Mouse (Mus musculus) myocyte (in vitro differentiated cells): ENCODE data around the gene Dlg2. TPM values are rescaled to one million over a fixed set of nuclear protein-coding genes. Genes with fewer than 3 reads are reported as not detected.

Source experiments
- H3K27me3 ChIP-seq: one replicate; pipeline ENCODE4 v1.6.1; 2011; ENCODE audit not compliant: control insufficient read depth, insufficient read depth, insufficient read length
- H3K36me3 ChIP-seq: one replicate; pipeline ENCODE4 v1.6.1; 2011; ENCODE audit not compliant: control insufficient read depth, insufficient read depth
- H3K4me2 ChIP-seq: one replicate; pipeline ENCODE4 v1.6.1; 2011; ENCODE audit warnings: low read depth, control low read depth
- H3K4me3 ChIP-seq: one replicate; pipeline ENCODE4 v1.5.1; 2011; ENCODE audit warnings: mild to moderate bottlenecking, control low read depth, moderate library complexity
- H3K79me2 ChIP-seq: one replicate; pipeline ENCODE4 v1.6.1; 2011; ENCODE audit not compliant: control insufficient read depth, insufficient read depth
- H3ac ChIP-seq: one replicate; pipeline ENCODE4 v1.6.1; 2011; ENCODE audit not compliant: control insufficient read depth, insufficient read length
- CEBPB ChIP-seq: IDR thresholded peaks from 2 replicates; pipeline ENCODE4 v1.6.1; 2011; ENCODE audit warnings: mild to moderate bottlenecking, moderate library complexity; ENCODE audit not compliant: poor library complexity, insufficient read depth, severe bottlenecking
- E2F4 ChIP-seq: IDR thresholded peaks from one replicate; pipeline ENCODE4 v1.6.1; 2011; ENCODE audit warnings: mild to moderate bottlenecking, control low read depth, moderate library complexity; ENCODE audit not compliant: insufficient read depth
- MAX ChIP-seq: IDR thresholded peaks from one replicate; pipeline ENCODE4 v1.6.1; 2011; ENCODE audit warnings: low read depth, mild to moderate bottlenecking, control low read depth
- MYOD1 ChIP-seq, 3 experiments: IDR thresholded peaks; one replicate each; pipeline ENCODE4 v1.6.1; 2011; ENCODE audit warnings: control low read depth in 2 of 3, low read depth in 2 of 3, mild to moderate bottlenecking in 2 of 3, moderate library complexity in 1 of 3; ENCODE audit not compliant: insufficient read length in 2 of 3, control insufficient read depth in 1 of 3
- MYOG ChIP-seq, 3 experiments: IDR thresholded peaks; one replicate each; pipeline ENCODE4 v1.6.1; 2011; ENCODE audit warnings: control low read depth in 2 of 3, low read depth in 2 of 3, mild to moderate bottlenecking in 2 of 3; ENCODE audit not compliant: insufficient read length in 2 of 3, control insufficient read depth in 1 of 3, insufficient read depth in 1 of 3
- POLR2A ChIP-seq: IDR thresholded peaks from one replicate; pipeline ENCODE4 v1.6.1; 2011; ENCODE audit warnings: low read depth, mild to moderate bottlenecking, control low read depth, moderate library complexity; ENCODE audit not compliant: insufficient read length
- POLR2AphosphoS2 ChIP-seq: IDR thresholded peaks from one replicate; pipeline ENCODE4 v1.6.1; 2011; ENCODE audit warnings: low read depth, control low read depth; ENCODE audit not compliant: insufficient read length
- REST ChIP-seq: IDR thresholded peaks from one replicate; pipeline ENCODE4 v1.6.1; 2011; ENCODE audit warnings: mild to moderate bottlenecking, control low read depth, moderate library complexity; ENCODE audit not compliant: insufficient read depth, insufficient read length
- SRF ChIP-seq: IDR thresholded peaks from one replicate; pipeline ENCODE4 v1.6.1; 2011; ENCODE audit warnings: low read depth; ENCODE audit not compliant: control insufficient read depth, insufficient read length
- TCF12 ChIP-seq: IDR thresholded peaks from one replicate; pipeline ENCODE4 v1.6.1; 2011; ENCODE audit warnings: mild to moderate bottlenecking, control low read depth; ENCODE audit not compliant: poor library complexity, insufficient read depth, severe bottlenecking
- TCF3 ChIP-seq: IDR thresholded peaks from one replicate; pipeline ENCODE4 v1.6.1; 2011; ENCODE audit warnings: low read depth, control low read depth; ENCODE audit not compliant: insufficient read length
- USF1 ChIP-seq: IDR thresholded peaks from one replicate; pipeline ENCODE4 v1.6.1; 2011; ENCODE audit warnings: low read depth, mild to moderate bottlenecking, control low read depth, moderate library complexity
- polyA plus RNA-seq: library from polyadenylated mRNA; unstranded; fragments of >200 nt; fragmentation: generic; extraction: Trizol; gene quantifications from one replicate; pipeline ENCODE4 v1.2.1, GENCODE M21; 2012; ENCODE audit warnings: missing spikeins

Gene Dlg2
- polyA plus RNA-seq, 1 experiment = 0.65 TPM

DNA sequence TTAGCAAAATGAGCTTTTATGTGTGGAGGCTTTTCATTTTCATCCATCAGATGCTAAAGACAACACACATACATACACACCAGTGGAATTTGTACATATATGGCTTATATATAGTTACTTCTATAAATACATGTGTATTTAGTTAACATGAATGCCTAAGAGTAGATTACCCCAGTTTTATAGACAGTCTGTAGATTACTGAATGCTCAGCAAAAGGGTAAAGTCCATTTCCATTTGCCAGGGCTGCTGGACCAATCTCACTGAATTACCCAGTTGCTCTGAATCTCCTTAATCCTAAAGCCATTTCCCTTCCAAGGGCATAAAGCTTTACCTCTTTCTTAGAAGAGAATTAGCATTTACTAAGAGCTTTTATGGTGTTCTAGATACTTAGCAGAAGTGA lies 1744.1 kb downstream of the Dlg2 start:
- TF ChIP-seq TCF3 (no peak), CEBPB (no peak), REST (no peak), USF1 (no peak), POLR2AphosphoS2 (no peak), POLR2A (no peak), MYOG (IDR thresholded peaks at IDR 0.05; ENCODE audit: control insufficient read depth in 1 of 3, insufficient read depth in 1 of 3, insufficient read length in 2 of 3, low read depth in 2 of 3) (no peak), MYOD1 (IDR thresholded peaks at IDR 0.05; ENCODE audit: control insufficient read depth in 1 of 3, insufficient read length in 2 of 3, low read depth in 2 of 3) (no peak), SRF (no peak), TCF12 (no peak), MAX (no peak), E2F4 (no peak)
- H3K4me2 ChIP-seq = no peak overlapping the region
- H3K4me3 ChIP-seq = no peak overlapping the region
- no peaks in the 10 kb centered on the region for H3K79me2 ChIP-seq
- H3K27me3 ChIP-seq = no peaks in the 10 kb centered on the region
- no peak overlapping the region for H3ac ChIP-seq
- no peaks in the 10 kb centered on the region for H3K36me3 ChIP-seq

DNA sequence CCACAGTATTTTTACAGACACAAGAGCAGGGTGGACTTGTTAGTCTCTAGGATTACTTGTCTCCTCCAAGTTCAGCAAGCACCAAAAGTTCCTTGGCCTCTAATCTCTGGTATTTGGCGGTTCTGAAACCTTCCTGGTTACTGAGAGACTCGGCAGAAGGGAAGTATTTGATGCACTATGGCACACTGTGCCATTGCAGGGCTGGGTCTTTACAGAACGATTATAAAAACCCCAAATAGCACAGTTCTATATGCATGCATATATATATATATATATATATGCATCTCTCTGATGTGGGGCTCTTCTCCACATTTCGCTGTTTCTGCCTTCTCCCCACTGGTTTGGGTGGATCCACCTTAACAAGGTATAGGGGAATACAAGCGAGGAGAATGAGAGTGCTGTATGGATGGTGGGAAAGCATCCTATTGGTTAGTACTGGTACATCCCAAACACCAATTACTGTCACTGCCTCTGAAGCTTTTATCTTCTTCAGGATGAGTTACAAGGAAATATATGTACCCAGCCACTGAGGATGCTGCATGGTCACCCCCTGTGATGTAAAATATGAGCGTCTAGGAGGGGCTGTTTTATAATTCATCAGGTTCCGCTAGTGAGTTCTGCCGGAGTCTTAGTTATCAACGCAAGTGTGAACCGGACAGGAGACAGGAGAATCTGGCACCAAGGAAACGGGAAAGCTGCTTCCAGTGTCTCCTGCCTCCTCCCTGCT lies 1758.2 kb downstream of the Dlg2 start:
- Histone ChIP-seq H3K4me2 (no peak overlapping the region), H3K4me3 (no peak overlapping the region)
- no peak for TF ChIP-seq E2F4
- no peak for TF ChIP-seq POLR2A
- TF ChIP-seq TCF3 = no peak
- no peak for TF ChIP-seq MYOG (IDR thresholded peaks at IDR 0.05; ENCODE audit: control insufficient read depth in 1 of 3, insufficient read depth in 1 of 3, insufficient read length in 2 of 3, low read depth in 2 of 3)
- TF ChIP-seq SRF = no peak
- no peak for TF ChIP-seq CEBPB
- TF ChIP-seq POLR2AphosphoS2 = no peak
- TF ChIP-seq MAX = no peak
- TF ChIP-seq TCF12 = no peak
- no peak for TF ChIP-seq REST
- no peak for TF ChIP-seq MYOD1 (IDR thresholded peaks at IDR 0.05; ENCODE audit: control insufficient read depth in 1 of 3, insufficient read length in 2 of 3, low read depth in 2 of 3)
- TF ChIP-seq USF1 = no peak

DNA sequence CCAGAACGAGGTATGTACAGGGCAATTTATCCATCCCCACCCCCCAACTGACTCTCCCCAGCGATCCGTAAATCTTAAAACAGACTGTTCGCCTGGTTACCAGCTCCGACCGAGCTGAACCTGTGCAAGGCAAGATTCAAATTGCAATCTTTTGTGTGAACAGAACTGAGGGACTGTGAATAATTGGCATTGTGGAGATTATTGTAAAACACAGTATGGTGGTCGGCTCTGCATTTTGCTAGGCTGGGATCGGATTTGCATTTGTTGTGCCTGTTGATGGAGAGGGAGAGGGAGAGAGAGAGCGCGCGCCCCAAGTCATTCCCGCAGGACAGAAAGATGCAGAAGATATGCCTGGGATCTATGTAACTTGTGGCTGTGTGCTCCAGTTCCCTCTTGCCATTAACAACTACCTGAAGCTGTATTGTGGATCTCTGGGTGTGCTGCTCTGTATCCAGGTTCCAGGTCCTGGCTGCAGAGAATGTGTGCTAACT lies 1759.1 kb downstream of the Dlg2 start:
- no peak overlapping the region for H3K4me3 ChIP-seq

More for the DNA sequence above, 1758.2 kb downstream of the Dlg2 start:
- Histone ChIP-seq H3ac (no peak overlapping the region), H3K27me3 (peaks cover 4% of the 10 kb centered on the region), H3K79me2 (no peaks in the 10 kb centered on the region), H3K36me3 (no peaks in the 10 kb centered on the region)

DNA sequence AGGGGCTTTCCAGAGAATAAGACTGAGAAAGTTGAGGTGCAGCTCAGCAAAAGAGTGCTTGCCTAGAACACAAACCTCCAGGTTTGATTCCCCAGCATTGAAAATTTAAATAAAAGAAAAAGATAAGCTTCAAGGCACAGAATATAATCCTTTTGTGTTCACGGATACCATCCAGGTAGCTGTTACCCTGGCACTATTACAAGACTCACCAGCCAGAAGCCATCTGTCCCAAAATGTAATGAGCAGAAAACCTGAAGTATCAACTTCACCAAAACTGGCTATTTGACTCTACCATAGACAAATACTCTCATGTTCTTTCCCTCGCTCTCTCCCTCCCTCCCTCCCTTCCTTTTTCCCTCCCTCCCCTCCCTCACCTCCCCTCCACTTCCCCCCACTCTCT lies 1764.4 kb downstream of the Dlg2 start:
- H3ac ChIP-seq = no peak overlapping the region
- H3K4me2 ChIP-seq = no peak overlapping the region
- H3K4me3 ChIP-seq = no peak overlapping the region
- H3K79me2 ChIP-seq = no peaks in the 10 kb centered on the region
- H3K27me3 ChIP-seq = no peaks in the 10 kb centered on the region
- H3K36me3 ChIP-seq = no peaks in the 10 kb centered on the region
- TF ChIP-seq USF1 (no peak), CEBPB (no peak), SRF (no peak), MYOG (IDR thresholded peaks at IDR 0.05; ENCODE audit: control insufficient read depth in 1 of 3, insufficient read depth in 1 of 3, insufficient read length in 2 of 3, low read depth in 2 of 3) (no peak), TCF12 (no peak), REST (no peak), MAX (no peak), POLR2AphosphoS2 (no peak), TCF3 (no peak), MYOD1 (IDR thresholded peaks at IDR 0.05; ENCODE audit: control insufficient read depth in 1 of 3, insufficient read length in 2 of 3, low read depth in 2 of 3) (no peak), POLR2A (no peak), E2F4 (no peak)

More for the DNA sequence above, 1759.1 kb downstream of the Dlg2 start:
- no peaks in the 10 kb centered on the region for H3K79me2 ChIP-seq
- H3K36me3 ChIP-seq = no peaks in the 10 kb centered on the region
- H3K4me2 ChIP-seq = no peak overlapping the region
- TF ChIP-seq POLR2AphosphoS2 (no peak), REST (no peak), TCF3 (no peak), MYOD1 (IDR thresholded peaks at IDR 0.05; ENCODE audit: control insufficient read depth in 1 of 3, insufficient read length in 2 of 3, low read depth in 2 of 3) (no peak), POLR2A (no peak), E2F4 (no peak), MYOG (IDR thresholded peaks at IDR 0.05; ENCODE audit: control insufficient read depth in 1 of 3, insufficient read depth in 1 of 3, insufficient read length in 2 of 3, low read depth in 2 of 3) (no peak), SRF (no peak), TCF12 (no peak), USF1 (no peak), MAX (no peak)
- H3ac ChIP-seq = no peak overlapping the region
- peaks cover 4% of the 10 kb centered on the region for H3K27me3 ChIP-seq
